Mouse (Mus musculus): Measurements from ENCODE around the gene Sorbs2.

Sorbs2 gene

DNA sequence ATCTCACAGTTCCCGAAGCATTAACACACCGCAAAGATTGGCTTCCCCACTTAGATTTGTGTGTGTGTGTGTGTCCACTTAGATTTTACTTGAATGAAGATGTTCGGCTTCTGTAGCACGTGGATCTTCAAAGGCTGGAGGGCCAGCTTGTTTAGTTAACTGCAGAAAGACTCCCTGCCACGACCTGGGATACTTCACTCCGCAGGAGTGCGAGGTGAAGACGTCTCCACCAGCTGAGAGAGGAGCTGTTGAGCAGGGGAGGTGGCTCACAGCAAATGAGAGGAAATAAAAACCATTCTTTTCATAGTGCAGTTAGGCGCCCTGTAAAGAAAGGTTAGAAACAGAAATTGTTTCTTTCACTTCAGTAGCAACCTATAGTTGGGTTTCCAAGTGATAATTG lies 107.5 kb downstream of the Sorbs2 start:
- no peak for ATAC-seq (ENCODE audit: insufficient number of reproducible peaks, low FRiP score, low TSS enrichment)

DNA sequence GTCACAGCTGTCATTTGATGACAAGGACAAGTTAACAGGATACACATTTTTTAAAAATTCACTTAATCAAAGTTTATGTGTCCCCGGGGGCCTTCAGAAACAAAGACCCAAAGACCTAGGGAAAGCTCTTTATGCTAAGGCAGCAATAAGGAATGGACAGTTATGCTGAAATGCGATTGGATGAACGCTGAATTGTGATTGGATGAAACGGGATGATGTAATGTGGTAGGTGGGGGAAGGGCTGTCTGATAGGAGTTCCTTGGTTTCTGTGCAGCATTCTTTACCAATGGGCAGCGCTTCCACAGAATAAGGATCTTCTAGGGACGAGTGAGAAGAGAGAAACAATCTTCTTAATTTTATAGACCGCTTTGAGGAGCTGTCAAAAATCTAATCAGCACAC lies 108.0 kb downstream of the Sorbs2 start:
- ATAC-seq (ENCODE audit: insufficient number of reproducible peaks, low FRiP score, low TSS enrichment) = no peak

- no peak for ATAC-seq (ENCODE audit: insufficient number of reproducible peaks, low FRiP score, low TSS enrichment)
Measured at GRCm38 (mm10) chr8:45621576-45622178, 114.1 kb downstream of the Sorbs2 start.

GRCm38 (mm10) chr8:45626406-45626805 lies 118.8 kb downstream of the Sorbs2 start:
- ATAC-seq (ENCODE audit: insufficient number of reproducible peaks, low FRiP score, low TSS enrichment) = no peak

- ATAC-seq (ENCODE audit: insufficient number of reproducible peaks, low FRiP score, low TSS enrichment) = peak; percentile 92
Measured at GRCm38 (mm10) chr8:45627246-45628241, 120.0 kb downstream of the Sorbs2 start.

DNA sequence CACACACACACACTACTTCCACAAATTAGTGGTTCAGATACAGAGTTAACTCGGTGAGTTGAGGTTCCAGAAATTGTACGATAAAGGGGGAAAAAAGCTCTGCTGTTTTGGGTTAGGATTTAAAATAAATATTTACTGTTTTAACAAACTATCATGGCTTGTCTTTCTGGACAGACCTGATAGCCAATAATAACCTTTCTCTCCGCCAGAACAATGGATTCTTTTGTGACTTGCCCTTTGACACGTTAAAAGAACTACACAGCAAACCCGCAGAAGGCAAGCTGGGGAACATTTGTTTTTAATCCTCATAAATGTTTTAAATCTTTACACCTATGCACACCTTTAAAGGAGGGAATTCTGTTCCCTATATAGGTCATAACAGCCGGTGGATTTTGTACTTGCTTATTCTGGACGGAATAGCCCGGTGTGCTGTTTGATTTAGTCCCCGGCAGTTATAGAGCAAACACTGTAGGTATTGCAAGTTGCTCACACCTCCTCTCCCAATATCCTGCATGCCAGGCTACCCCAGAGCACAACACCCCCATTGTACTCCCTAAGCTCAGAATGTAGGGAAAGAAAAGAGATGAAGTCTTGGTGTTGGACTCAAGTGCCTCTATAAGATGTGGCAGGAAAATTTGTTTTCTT lies 121.0 kb downstream of the Sorbs2 start:
- ATAC-seq (ENCODE audit: insufficient number of reproducible peaks, low FRiP score, low TSS enrichment) = peak; percentile 33; the same call in 1 of the 2 replicates

- ATAC-seq (ENCODE audit: insufficient number of reproducible peaks, low FRiP score, low TSS enrichment) = no peak
Measured at GRCm38 (mm10) chr8:45629066-45629430, 121.5 kb downstream of the Sorbs2 start.

- ATAC-seq (ENCODE audit: insufficient number of reproducible peaks, low FRiP score, low TSS enrichment) = no peak
Measured at GRCm38 (mm10) chr8:45631023-45631422, 123.4 kb downstream of the Sorbs2 start.

- ATAC-seq (ENCODE audit: insufficient number of reproducible peaks, low FRiP score, low TSS enrichment) = no peak
Measured at GRCm38 (mm10) chr8:45635155-45635554, 127.6 kb downstream of the Sorbs2 start.

GRCm38 (mm10) chr8:45637745-45638144 lies 130.2 kb downstream of the Sorbs2 start:
- ATAC-seq (ENCODE audit: insufficient number of reproducible peaks, low FRiP score, low TSS enrichment) = no peak

DNA sequence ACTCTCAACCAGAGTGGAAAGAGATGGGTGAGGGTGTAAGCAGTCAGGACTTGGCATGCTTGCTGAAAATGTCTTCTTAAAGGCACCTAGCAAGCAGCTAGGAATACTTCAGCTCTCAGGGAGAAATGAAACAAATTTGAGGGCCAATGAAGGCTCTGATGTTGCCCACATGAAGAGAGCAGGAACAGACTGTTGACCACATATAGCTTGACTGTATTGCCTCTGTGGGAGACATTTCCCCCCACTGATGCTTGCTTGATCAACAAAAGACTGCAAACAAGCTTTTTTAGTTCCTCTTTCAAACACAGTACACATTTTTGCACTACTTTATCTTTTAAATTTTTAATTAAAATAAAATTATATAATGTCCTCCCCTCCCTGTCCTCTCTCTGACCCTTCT lies 131.9 kb downstream of the Sorbs2 start:
- ATAC-seq (ENCODE audit: insufficient number of reproducible peaks, low FRiP score, low TSS enrichment) = no peak

DNA sequence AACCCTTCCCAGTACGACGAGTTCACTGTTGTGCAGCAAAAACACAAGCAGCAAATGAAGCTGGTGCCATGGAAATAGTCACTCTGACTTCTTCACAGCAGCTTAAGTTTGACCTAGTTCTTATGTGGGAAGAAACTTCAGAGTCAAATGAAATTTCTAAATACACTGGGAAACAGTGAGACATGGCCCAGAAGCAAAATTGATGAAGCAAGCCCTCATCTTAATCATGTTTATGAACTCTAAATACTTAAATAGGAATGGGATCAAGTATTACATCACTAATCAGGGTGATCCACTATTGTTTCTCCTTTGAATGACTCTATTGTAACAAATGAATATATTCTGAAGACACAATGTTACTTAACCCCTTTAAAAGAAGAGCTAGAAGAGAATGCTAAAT lies 137.1 kb downstream of the Sorbs2 start:
- ATAC-seq (ENCODE audit: insufficient number of reproducible peaks, low FRiP score, low TSS enrichment) = no peak

- no peak for ATAC-seq (ENCODE audit: insufficient number of reproducible peaks, low FRiP score, low TSS enrichment)
Measured at GRCm38 (mm10) chr8:45649063-45649462, 141.5 kb downstream of the Sorbs2 start.

GRCm38 (mm10) chr8:45649966-45650365 lies 142.4 kb downstream of the Sorbs2 start:
- ATAC-seq (ENCODE audit: insufficient number of reproducible peaks, low FRiP score, low TSS enrichment) = no peak

- ATAC-seq (ENCODE audit: insufficient number of reproducible peaks, low FRiP score, low TSS enrichment) = no peak
Measured at GRCm38 (mm10) chr8:45658021-45658420, 150.4 kb downstream of the Sorbs2 start.

DNA sequence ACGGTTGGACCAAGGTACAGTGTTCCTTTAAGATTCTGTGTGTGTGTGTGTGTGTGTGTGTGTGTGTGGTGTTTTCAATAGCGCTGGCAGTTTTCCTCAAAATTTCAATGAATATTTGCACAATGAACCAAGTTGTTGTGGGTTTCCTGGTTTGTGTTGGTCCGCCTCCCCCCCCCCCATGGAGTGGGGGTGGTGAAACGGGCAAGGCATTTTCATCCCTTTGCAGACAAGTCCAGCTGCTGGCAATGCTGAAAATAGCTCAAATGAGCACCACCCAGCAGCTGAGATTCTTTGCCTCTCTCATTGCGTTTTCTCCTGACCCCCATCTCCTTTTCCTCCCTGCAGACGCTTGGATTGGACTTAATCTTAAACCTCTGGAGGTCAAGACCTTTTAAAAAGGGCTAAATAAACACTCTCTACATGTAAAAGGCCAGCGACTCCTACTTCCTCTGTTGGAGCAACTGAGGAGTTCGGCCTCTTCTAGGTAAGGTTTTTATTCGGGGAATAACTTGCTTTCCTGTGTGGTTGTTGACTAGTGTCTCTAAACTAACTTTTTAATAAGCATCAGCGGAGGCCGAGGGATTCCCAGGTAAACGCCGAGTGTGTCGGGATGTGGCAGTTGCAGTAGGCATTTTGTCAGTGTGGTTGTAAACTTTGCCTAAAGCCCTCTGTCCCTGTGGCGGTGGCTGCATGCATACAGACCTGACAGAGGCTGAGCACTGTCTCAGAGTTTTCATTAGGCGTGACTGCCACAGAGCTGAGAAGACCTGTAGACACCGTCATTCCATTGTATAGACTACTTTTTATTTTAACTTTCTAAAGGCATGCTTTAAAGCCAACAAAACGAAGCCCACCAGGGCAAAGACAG lies 151.1 kb downstream of the Sorbs2 start:
- no peak for ATAC-seq (ENCODE audit: insufficient number of reproducible peaks, low FRiP score, low TSS enrichment)

DNA sequence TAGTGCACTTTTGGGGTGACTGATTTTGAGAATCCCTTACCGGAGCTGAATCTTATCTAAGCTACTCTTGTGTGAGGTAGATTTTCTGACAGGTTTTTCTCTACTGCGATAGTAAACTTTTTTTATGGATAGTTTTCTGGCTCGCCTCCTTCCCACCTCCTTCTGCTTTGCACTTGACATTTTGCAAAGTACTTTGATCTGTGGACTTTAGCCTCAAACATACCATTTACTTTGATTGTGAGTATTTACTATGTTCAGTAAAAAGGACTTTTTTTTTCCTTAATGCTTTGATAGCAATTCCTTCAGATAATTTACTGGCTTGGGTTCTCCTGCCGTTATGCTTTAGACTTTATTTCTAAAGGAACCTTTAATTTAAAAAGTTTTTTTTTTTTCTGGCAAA lies 151.9 kb downstream of the Sorbs2 start:
- no peak for ATAC-seq (ENCODE audit: insufficient number of reproducible peaks, low FRiP score, low TSS enrichment)

DNA sequence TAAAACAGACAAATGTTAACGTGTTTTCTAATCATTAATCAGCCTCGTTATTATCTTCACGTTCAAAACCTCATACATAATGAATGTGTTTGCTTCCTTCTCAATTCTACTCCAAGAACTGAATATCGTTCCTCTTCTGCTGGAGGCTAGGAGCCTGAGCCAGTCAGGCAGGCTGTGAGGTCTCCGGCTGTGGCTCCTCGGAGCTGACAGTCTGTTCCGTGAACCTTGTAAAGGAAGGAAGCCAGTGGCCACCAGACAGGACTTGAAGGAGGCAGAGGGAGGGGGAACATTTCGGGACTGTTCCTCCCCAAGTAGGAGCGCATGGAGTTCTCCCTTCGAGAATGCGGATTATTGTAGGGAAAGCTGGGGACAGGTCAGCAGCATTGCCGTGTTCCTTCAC lies 153.0 kb downstream of the Sorbs2 start:
- ATAC-seq (ENCODE audit: insufficient number of reproducible peaks, low FRiP score, low TSS enrichment) = no peak; the same call in 1 of the 2 replicates

- ATAC-seq (ENCODE audit: insufficient number of reproducible peaks, low FRiP score, low TSS enrichment) = no peak
Measured at GRCm38 (mm10) chr8:45661605-45662004, 154.0 kb downstream of the Sorbs2 start.

DNA sequence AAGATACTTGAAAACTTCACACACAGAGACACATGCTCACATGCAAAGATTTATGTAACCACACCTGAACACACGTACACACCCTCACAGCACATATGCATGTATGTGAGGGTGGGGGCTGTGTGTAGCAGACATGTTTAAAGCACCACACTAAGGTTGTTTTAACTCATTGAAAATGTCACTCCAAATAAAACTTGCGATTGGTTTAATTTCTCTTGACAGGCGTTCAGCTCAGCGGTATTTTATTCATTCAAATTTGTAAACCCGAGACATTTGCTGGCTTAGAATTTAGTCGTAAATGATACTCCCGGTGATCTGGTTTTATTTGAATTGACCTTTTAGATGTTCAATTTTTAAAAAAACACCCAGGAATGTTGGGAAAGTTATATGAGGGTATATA lies 158.6 kb downstream of the Sorbs2 start:
- ATAC-seq (ENCODE audit: insufficient number of reproducible peaks, low FRiP score, low TSS enrichment) = no peak

Data from cerebellum, adult (tissue).